Mouse (Mus musculus): ENCODE measurements at regions not wholly inside any gene's neighbourhood (a gene's known extent, or its start where the extent isn't known, plus 50 kb on each side); places are given as distances from the start of the nearest gene placed in this dataset.

DNA sequence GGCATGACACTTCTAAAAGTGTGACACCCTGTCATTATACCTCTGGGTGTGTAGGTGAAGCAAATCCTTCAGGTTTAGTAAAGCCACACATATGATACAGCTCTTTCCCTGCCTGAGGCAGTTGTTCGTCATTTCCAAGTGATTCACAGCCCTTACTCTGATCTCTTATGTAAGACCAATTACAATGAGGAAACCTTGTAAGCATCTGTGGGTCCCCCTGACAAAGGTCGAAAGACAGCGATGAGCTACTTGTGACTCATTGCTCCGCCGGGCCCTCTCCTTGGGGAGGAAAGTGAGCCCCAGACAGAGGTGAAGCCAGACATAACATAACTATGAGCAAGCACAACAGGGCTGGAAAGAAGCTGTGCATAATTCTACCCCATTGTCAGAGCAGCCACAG lies 52.7 kb upstream of the Mast4 start:
- no peak for TF ChIP-seq CTCF (IDR thresholded peaks at IDR 0.05)
- no peak for TF ChIP-seq EP300 (IDR thresholded peaks at IDR 0.05)

Data from lung, postnatal 0 days (tissue).